Mouse (Mus musculus): Measurements from ENCODE around the gene Kif3a. TPM values are rescaled to one million over a fixed set of nuclear protein-coding genes. Genes with fewer than 3 reads are reported as not detected.
"Not testable (repeated sequence)": the region's sequence is repeated elsewhere in the genome, so short reads cannot be mapped to it uniquely, and the experiment has no call there.

Gene Kif3a
- polyA plus RNA-seq, 1 experiment: not detected

GRCm38 (mm10) chr11:53551754-53552153 lies 15.4 kb upstream of the Kif3a start:
- TF ChIP-seq POLR2A (IDR thresholded peaks at IDR 0.05; ENCODE audit: insufficient read depth, low read depth, low read length) (no peak), CTCF (IDR thresholded peaks at IDR 0.05; ENCODE audit: insufficient read depth, low read depth, low read length) (no peak)
- Histone ChIP-seq H3K4me1 (ENCODE audit: control insufficient read depth, insufficient read depth, low read length) (no peaks in the 10 kb centered on the region), H3K27ac (ENCODE audit: insufficient read depth, low read depth, low read length) (no peak overlapping the region), H3K4me3 (ENCODE audit: insufficient read depth, low read depth, low read length) (no peak overlapping the region)
- 64% methylated on average over 12 of the region's 12 CpGs for WGBS

- H3K4me3 ChIP-seq (ENCODE audit: insufficient read depth, low read depth, low read length); H3K27ac ChIP-seq (ENCODE audit: insufficient read depth, low read depth, low read length); H3K4me1 ChIP-seq (ENCODE audit: control insufficient read depth, insufficient read depth, low read length): not testable (repeated sequence)
- WGBS: 87% methylated on average over 7 of the region's 20 CpGs
Measured at GRCm38 (mm10) chr11:53556529-53556928, 10.7 kb upstream of the Kif3a start.

- not testable (repeated sequence) for H3K27ac ChIP-seq (ENCODE audit: insufficient read depth, low read depth, low read length); H3K4me1 ChIP-seq (ENCODE audit: control insufficient read depth, insufficient read depth, low read length); H3K4me3 ChIP-seq (ENCODE audit: insufficient read depth, low read depth, low read length)
- 84% methylated on average over 2 of the region's 3 CpGs for WGBS
Measured at GRCm38 (mm10) chr11:53557992-53558391, 9.2 kb upstream of the Kif3a start.

GRCm38 (mm10) chr11:53559980-53560379 lies 7.2 kb upstream of the Kif3a start:
- H3K4me3 ChIP-seq (ENCODE audit: insufficient read depth, low read depth, low read length); H3K4me1 ChIP-seq (ENCODE audit: control insufficient read depth, insufficient read depth, low read length); H3K27ac ChIP-seq (ENCODE audit: insufficient read depth, low read depth, low read length): not testable (repeated sequence)
- WGBS: 88% methylated on average over 1 of the region's 3 CpGs

GRCm38 (mm10) chr11:53561986-53562385 lies 5.2 kb upstream of the Kif3a start:
- Histone ChIP-seq H3K4me3 (ENCODE audit: insufficient read depth, low read depth, low read length) (no peak overlapping the region), H3K27ac (ENCODE audit: insufficient read depth, low read depth, low read length) (no peak overlapping the region), H3K4me1 (ENCODE audit: control insufficient read depth, insufficient read depth, low read length) (peaks cover 2% of the 10 kb centered on the region; the same call in 1 of the 2 replicates)
- TF ChIP-seq POLR2A (IDR thresholded peaks at IDR 0.05; ENCODE audit: insufficient read depth, low read depth, low read length) (no peak), CTCF (IDR thresholded peaks at IDR 0.05; ENCODE audit: insufficient read depth, low read depth, low read length) (no peak)
- 82% methylated on average over 2 of the region's 2 CpGs for WGBS

GRCm38 (mm10) chr11:53566646-53567045 lies 533 bp upstream of the Kif3a start:
- Histone ChIP-seq H3K4me3 (ENCODE audit: insufficient read depth, low read depth, low read length) (peak overlapping the region; percentile 60), H3K27ac (ENCODE audit: insufficient read depth, low read depth, low read length) (no peak overlapping the region), H3K4me1 (ENCODE audit: control insufficient read depth, insufficient read depth, low read length) (peaks cover 2% of the 10 kb centered on the region; the same call in 1 of the 2 replicates)
- TF ChIP-seq POLR2A (IDR thresholded peaks at IDR 0.05; ENCODE audit: insufficient read depth, low read depth, low read length): no peak
- no peak for TF ChIP-seq CTCF (IDR thresholded peaks at IDR 0.05; ENCODE audit: insufficient read depth, low read depth, low read length)
- 88% methylated on average over 4 of the region's 4 CpGs for WGBS

GRCm38 (mm10) chr11:53580562-53580961 lies 13.4 kb downstream of the Kif3a start:
- H3K4me1 ChIP-seq (ENCODE audit: control insufficient read depth, insufficient read depth, low read length): no peaks in the 10 kb centered on the region
- H3K4me3 ChIP-seq (ENCODE audit: insufficient read depth, low read depth, low read length): no peak overlapping the region
- 97% methylated on average over 3 of the region's 3 CpGs for WGBS
- no peak for TF ChIP-seq CTCF (IDR thresholded peaks at IDR 0.05; ENCODE audit: insufficient read depth, low read depth, low read length)
- no peak for TF ChIP-seq POLR2A (IDR thresholded peaks at IDR 0.05; ENCODE audit: insufficient read depth, low read depth, low read length)
- no peak overlapping the region for H3K27ac ChIP-seq (ENCODE audit: insufficient read depth, low read depth, low read length)

GRCm38 (mm10) chr11:53583151-53583550 lies 16.0 kb downstream of the Kif3a start:
- no peak for TF ChIP-seq CTCF (IDR thresholded peaks at IDR 0.05; ENCODE audit: insufficient read depth, low read depth, low read length)
- TF ChIP-seq POLR2A (IDR thresholded peaks at IDR 0.05; ENCODE audit: insufficient read depth, low read depth, low read length): no peak
- no peak overlapping the region for H3K4me3 ChIP-seq (ENCODE audit: insufficient read depth, low read depth, low read length)
- H3K27ac ChIP-seq (ENCODE audit: insufficient read depth, low read depth, low read length): no peak overlapping the region
- no peaks in the 10 kb centered on the region for H3K4me1 ChIP-seq (ENCODE audit: control insufficient read depth, insufficient read depth, low read length)
- WGBS: 54% methylated on average over 10 of the region's 10 CpGs

GRCm38 (mm10) chr11:53584849-53585248 lies 17.7 kb downstream of the Kif3a start:
- TF ChIP-seq CTCF (IDR thresholded peaks at IDR 0.05; ENCODE audit: insufficient read depth, low read depth, low read length) (no peak), POLR2A (IDR thresholded peaks at IDR 0.05; ENCODE audit: insufficient read depth, low read depth, low read length) (no peak)
- H3K4me3 ChIP-seq (ENCODE audit: insufficient read depth, low read depth, low read length): no peak overlapping the region
- H3K27ac ChIP-seq (ENCODE audit: insufficient read depth, low read depth, low read length): no peak overlapping the region
- 47% methylated on average over 3 of the region's 3 CpGs for WGBS
- H3K4me1 ChIP-seq (ENCODE audit: control insufficient read depth, insufficient read depth, low read length): no peaks in the 10 kb centered on the region

- no peaks in the 10 kb centered on the region for H3K4me1 ChIP-seq (ENCODE audit: control insufficient read depth, insufficient read depth, low read length)
- no peak overlapping the region for H3K27ac ChIP-seq (ENCODE audit: insufficient read depth, low read depth, low read length)
- 96% methylated on average over 6 of the region's 6 CpGs for WGBS
- no peak overlapping the region for H3K4me3 ChIP-seq (ENCODE audit: insufficient read depth, low read depth, low read length)
- TF ChIP-seq CTCF (IDR thresholded peaks at IDR 0.05; ENCODE audit: insufficient read depth, low read depth, low read length): no peak
- no peak for TF ChIP-seq POLR2A (IDR thresholded peaks at IDR 0.05; ENCODE audit: insufficient read depth, low read depth, low read length)
Measured at GRCm38 (mm10) chr11:53585510-53585909, 18.3 kb downstream of the Kif3a start.
